Mouse (Mus musculus) CH12F3 (cell line): ENCODE data around the gene Rac2.

ENCODE experiments used
- in situ Hi-C: fragments of 300-500 bp; cut with MboI; formaldehyde crosslinking; loops from 2 replicates; pipeline ENCODE4 v1.14.3; 2020; ENCODE audit warnings: low sequenced_read_pairs

Rac2 gene

DNA sequence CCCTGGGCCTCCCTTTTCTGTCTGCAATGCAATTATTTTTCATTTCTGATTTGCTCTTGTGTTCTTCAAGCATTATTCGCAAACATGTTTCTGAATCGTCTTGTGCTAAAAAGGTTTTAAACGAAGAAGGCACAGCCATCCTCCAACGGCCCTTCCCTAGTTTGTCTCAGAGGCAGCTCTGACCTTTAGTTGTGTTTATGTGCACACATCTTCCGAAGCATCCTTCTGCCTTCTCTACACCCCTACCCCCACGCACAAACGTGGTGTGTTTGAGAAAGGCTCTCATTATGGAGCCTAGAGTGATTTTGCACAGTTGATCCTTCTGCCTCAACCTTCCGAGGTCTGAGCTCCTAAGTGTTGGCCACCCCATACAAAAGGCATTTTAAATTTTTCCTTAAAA is 23.9 kb downstream of the Rac2 start:
- in situ Hi-C loops: loop anchor here (25.0 kb wide), 1 partner anchor 361 kb away; no protein-coding TSS in a partner anchor

DNA sequence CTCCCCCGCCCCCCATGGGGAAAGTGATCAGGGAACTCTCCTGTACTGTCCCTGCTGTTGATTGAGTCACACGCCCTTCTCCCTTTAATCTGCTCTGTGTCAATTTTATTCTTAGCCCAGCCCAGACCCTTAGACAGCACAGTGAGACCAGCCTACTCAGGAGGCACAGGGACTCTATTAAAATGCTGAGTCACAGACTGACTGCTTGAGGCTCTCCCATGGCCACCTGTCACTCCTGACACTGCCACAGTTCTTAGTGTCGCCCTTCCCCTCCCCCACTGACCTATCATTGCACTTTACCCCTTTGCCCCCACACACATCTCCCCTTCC is 24.3 kb downstream of the Rac2 start:
- in situ Hi-C loops: loop anchor here (25.0 kb wide), 1 partner anchor 361 kb away; no protein-coding TSS in a partner anchor

DNA sequence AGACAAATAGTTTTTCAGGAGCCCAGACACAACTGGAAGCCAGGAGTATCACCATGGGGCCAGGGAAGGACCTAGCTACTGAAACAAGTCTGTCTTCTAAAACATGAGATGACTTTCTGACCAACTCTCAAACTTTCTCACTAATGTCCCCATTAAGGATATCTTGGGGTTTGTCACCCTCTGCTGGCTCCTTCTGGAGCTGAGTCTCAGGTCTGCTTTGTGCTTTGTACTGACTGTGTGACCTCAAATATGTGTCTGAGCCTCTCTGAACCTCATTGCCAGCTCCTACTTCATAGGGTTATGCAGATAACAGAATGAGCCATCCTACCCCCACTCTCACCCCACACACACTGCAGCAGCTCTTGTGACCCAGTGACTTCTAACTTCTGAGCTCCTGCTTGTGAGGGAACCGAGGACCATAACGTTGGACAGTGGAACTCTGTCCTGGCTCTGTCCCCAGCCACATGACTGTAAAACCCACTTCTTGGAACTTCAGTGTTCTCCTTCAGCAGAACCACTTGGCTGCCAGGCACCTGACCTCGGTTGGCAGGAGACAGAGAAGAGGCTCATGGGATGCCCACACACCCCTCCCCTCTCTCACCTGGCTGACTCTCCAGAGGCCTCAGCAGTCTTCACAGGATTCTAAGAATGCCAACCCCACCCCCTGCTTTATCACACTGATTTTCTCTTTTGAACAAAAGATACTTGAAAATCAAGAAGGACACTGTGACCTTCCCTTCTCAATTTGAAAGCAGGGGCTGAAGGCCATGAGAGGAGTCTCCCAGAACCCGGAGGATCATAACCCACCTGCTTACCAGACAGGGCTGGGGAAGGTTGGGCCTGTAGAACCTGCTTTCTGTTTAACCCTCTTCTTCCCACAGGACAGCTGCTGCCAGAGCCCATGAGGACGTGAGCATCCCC is 24.9 kb downstream of the Rac2 start:
- in situ Hi-C loops: loop anchor here (25.0 kb wide), 1 partner anchor 360 kb away; no protein-coding TSS in a partner anchor

DNA sequence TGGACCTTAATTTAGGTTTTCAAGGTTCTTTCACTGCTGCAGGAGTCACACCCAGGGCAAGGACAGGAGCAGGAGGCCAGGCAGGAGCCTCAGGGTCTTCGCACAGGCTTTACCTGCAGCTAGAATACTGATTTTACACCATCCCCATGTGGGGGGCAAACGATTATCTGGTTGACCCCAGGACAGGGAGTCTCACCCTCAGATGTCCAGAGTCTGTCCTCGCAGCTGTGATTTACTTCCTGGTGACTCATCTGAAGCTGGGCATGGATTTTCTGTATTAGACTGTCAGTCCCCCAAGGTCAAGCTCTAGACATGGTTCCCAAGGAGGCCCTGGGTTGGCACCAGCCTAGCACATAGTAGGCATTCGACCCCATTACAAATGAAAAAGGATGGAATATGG is 26.5 kb downstream of the Rac2 start:
- in situ Hi-C loops: loop anchor here (25.0 kb wide), 1 partner anchor 359 kb away; no protein-coding TSS in a partner anchor

DNA sequence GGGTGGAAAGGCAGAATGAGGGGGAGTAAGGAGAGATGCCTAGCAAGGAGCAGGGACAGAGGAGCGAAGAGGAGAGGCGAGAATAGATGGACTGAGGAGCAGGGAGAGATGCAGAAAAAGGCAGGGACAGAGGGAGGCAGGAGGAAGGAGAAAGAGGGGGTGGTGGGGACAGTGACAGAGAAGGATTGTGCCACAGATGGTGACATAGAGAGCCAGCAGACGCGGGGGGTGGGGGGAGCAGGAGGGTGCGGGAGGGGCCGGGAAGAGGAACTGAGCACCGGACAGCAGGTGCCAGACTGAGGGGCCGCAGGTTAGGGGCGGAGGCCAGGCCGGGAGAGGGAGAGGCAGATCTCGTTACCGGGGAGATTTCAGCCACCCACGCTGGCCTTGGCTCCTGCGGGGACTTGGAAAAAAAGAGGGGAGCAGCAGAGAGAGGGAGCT is 28.0 kb downstream of the Rac2 start, which contains the start of gene Sstr3:
Gene Sstr3, minus strand, starts transcription at position 125 of the 441 bp plus-strand sequence.
- in situ Hi-C loops: loop anchor here (25.0 kb wide), 1 partner anchor 357 kb away; no protein-coding TSS in a partner anchor

DNA sequence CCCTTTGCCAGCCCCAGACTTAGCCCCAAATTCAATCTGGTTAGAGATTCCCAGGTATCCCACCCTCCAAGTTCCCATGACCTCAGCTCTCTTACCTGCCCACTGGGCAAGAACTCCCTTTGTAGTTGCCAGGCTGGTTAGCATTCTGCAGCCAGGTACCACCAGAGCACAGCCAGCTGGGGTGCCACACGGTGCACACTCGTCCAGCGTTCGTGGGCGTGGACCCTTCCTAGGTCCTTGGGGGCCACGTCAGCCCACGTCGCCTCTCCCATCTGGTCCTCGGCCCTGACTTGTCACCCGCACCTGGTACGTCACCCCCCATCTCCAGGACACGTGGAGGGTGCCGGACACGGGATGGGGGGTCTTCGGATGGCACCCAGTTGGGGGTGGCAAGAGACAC is 28.5 kb downstream of the Rac2 start:
- in situ Hi-C loops: loop anchor here (25.0 kb wide), 1 partner anchor 357 kb away; no protein-coding TSS in a partner anchor

DNA sequence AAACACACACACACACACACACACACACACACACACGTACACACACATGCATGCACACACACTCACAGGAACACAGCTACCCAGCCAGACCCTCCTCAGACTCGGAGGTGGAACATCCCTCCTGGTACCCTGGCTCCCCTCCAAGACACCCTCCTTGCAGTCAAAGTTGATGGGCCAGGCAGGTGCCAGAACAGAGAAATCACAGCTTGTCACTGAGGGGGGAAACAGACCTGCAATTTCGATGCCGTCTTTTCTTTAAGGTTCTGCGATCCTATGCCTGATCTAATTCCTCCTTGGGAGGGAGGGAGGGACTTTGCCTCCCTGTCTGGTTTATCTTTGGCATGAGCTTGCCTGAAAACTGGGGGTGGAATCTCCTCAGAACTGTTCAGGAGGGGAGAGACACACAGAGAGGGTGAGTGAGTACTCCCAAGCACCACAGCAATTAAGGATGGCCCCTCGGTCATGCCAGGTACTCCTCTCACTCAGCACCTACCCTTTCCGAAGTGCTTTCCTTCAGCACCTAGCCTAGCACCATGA is 29.7 kb downstream of the Rac2 start:
- in situ Hi-C loops: loop anchor here (25.0 kb wide), 1 partner anchor 356 kb away; no protein-coding TSS in a partner anchor

DNA sequence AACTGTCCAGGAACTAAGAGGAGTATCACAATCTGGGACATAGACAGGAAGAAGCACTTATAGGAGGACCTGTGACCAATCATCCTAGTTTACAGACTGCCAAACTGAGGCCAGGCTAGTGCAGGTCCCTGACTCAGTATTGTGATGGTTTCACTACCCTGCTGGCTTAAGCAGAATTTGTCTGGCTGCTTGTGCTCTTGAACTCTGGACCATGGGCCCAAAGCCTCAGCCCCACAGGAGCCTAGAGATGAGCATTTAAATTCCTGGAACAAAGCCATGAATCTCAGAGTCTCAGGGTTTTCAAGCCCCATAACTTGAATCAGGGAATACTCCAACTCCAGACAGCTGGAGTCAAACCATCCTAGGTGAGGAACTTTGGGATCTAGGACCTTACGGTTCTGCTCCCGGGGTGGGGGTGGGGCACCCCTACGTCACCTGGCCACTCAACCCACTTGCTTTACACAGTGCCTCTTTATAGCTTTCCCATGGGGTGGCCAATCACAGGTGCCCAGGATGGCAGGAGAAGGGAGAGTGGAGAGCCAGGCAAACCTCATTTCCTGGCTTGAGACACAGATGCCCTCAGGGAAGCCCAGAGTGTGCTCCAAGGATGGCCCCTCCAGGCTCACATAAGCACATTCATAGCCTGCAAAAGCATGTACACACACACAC is 30.4 kb downstream of the Rac2 start:
- in situ Hi-C loops: loop anchor here (25.0 kb wide), 1 partner anchor 355 kb away; no protein-coding TSS in a partner anchor

DNA sequence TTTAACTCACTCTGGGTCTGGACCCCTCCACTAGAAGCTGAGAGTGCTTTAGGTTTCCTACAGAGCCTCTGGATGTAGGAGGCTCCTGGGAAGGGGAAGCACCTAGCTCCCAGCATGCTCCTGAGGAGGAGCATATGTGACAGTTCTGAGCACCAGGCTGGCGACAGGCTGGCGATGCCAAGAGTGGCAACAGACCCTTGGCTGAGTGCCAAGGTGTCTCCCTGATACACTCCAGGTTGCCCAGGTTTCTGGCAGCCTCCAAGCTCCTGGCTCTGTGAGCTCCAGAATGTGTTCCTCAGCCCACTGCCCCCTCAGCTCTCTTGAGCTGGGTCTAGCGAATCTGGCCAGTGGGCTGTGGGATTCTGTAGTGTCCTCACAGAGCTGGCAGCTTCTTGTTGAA is 31.0 kb downstream of the Rac2 start:
- in situ Hi-C loops: loop anchor here (25.0 kb wide), 1 partner anchor 354 kb away; no protein-coding TSS in a partner anchor

DNA sequence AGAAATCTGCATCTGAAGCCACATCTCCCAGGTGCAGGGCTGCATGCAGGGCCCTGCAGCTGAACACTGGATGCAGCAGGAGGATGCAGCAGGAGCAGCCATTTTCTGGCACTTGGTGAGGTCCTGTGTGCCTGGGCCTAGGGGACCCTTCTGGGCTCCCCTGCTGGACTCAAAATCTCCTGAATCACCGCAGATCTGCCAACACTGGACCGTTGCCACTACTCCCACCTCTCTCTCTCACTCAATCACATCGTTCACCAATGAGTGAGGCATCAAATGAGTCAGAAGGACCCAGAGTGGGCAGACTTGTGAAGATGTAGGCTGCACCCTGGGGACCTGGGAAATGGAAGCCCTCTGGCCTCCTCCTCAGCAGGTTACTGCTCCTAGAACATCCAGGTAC is 31.5 kb downstream of the Rac2 start:
- in situ Hi-C loops: loop anchor here (25.0 kb wide), 1 partner anchor 354 kb away; no protein-coding TSS in a partner anchor

DNA sequence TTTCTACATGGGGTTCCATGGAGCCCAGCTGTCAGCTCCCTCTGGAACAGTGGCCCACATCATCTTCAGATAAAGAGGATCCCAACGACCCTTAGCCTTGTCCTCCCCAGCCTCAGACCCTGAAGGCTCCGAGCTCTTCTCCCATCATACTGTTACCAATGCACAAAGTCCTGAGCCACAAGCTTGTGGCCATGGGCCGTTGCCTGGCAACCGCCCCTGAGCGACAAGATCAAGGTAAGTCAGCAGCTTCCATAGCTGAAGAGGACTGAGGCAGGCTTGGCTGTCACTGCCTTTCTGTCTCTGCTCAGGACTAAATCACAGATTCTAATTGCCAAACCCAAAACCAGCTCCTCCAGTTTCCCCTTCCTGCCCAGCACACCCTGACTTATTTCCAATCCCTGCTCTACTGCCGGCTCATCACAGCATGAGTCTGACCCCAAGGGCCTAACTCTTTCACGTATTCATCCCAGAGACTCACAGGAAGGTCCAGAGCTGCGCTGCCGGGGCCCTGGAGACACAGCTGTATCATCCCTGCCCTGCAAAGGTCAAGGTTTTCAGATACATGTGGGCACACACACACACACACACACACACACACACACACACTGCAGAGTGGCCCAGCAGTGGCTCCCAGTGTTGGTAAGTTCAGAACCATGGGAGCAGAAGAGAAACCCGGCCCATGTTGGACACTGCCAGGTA is 36.7 kb downstream of the Rac2 start:
- in situ Hi-C loops: loop anchor here (5.0 to 25.0 kb wide), 2 partner anchors 89 to 349 kb away; no protein-coding TSS in a partner anchor

DNA sequence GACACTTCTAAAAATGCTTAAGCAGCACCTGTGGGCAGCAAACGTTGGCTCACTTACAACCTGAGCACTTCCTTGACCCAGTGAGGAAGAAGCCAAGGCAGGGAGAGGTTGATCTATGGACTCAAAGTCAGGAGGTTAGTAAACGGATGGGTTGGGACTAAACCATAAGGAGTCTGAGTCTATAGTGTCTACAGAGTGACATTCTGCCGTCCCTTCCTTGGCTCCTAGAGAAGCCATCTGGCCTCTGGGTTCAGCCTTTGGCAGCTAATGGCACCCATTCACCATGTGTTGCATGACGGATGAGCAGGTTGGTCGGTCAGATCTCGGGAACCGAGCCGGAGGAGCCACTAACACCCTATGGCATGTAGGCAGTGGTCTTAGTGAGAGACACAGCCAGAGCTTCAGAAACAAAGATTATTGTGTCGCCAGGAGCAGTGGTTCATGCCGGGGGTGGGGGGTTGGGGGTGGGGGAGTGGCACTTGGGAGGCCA is 39.2 kb downstream of the Rac2 start:
- in situ Hi-C loops: loop anchor here (25.0 kb wide), 1 partner anchor 346 kb away; no protein-coding TSS in a partner anchor

DNA sequence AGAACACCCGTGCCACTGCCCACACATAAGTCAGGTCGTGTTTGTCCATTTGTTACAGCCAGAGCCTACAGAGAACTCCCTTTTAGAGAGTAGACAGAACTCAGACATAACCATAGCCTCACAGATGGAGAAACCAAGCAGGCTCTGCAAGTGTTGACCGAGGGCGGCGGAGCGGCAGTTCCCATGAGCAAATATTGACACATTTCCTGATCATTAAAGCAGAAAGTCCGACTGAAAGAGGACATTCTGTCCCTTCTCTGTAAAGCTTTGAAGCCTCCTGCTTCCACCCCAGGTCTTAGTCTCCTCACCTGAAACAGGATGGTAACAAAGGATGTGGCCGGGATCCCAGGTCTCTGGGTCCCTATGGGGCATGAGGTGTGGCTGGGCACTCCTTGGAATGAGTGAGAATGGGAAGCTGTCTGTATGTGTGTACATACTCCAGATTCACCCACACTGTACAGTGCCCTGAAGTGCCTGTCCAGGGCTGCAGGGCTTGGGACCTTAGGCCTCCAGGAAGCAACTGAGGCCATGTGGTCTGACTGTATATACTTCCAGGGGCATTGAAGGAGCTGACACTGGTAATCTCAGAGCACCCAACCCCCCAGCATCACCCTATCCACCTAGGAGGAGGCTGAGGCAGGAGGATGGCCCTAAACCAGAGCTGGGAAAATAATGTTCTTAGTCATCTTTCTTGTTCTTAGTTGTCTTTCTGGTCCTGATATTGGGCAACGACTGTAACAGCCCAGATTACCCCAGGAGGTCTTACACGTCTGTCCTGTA is 39.8 kb downstream of the Rac2 start:
- in situ Hi-C loops: loop anchor here (25.0 kb wide), 1 partner anchor 345 kb away; no protein-coding TSS in a partner anchor

DNA sequence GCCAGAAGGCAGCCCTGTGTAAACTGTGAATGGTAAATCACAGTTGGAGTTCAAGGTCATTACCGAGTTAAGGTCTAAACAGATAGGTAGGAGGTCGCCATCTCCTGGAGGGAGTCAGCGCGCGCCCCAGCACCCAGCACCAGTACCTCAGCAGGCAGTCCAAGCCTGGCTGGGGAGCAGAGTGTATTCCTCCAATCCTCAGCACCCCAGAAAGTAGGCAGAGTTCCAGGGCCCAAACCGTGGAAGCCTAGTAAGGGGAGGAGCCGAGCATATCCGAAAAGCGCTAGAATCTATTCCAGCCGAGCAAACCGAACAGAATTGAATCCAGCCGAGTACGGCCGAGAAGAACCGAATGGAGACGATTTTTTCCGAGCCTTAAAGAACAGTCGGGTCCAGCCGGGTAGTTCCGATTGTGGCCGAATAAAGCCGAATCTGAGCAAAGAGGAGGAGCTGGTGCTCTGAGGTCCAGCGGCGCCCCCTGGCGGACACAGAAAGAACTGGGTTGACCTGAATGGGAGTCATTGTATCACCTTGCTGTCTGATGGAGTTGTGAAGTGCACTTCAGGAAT is 40.6 kb downstream of the Rac2 start:
- in situ Hi-C loops: loop anchor here (25.0 kb wide), 1 partner anchor 345 kb away; no protein-coding TSS in a partner anchor

DNA sequence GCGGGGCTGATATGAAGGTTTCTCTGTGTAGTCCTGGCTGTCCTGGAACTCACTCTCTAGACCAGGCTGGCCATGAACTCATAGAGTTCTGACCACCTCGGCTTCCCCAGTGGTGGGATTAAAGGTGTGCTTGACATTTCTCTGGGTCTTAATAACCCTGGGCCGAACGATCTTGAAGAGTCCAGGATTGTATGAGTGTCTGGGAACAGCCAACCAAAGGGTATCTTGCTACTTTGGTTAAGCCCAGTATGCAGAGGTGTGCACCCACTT is 41.2 kb downstream of the Rac2 start:
- in situ Hi-C loops: loop anchor here (25.0 kb wide), 1 partner anchor 344 kb away; no protein-coding TSS in a partner anchor

DNA sequence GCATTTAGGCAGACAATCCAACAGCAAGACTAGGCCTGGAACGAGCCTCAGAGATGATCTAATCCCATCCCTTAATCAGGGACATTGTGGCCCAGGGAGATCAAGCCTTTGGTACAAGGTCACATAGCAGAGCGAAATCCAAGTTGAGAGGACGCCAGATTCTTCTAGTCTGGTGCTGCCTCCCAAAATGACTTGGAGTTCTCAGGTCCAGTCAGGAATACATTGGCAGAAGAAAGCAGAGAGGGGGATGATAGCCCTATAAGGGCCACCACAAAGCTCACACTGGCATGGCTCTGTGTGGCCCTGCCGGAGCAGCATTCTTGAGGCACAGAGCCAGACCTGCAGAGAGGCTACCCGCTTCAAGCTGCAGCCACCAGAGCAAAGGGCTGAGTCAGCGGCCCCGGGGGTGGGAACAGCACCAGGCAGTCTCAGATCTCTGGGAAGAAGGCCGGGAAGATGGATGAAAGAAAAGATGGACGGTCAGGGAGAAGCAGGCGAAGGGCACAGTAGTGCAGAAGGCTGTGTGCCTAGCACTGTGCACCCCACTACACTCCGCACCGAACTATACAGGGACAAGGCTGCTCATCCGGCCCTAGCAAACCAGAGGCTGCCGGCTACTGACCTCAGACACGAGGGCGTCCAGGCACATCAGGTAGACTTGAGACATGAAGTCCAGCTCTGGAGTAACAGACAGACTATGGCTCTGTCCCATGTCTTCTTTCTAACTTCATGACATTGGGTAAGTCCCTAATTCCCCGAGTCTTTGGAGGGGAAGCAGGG is 41.7 kb downstream of the Rac2 start, which contains the start of gene C1qtnf6:
Gene C1qtnf6, minus strand, starts transcription at position 746 of the 780 bp plus-strand sequence.
- in situ Hi-C loops: loop anchor here (25.0 kb wide), 1 partner anchor 344 kb away; no protein-coding TSS in a partner anchor

DNA sequence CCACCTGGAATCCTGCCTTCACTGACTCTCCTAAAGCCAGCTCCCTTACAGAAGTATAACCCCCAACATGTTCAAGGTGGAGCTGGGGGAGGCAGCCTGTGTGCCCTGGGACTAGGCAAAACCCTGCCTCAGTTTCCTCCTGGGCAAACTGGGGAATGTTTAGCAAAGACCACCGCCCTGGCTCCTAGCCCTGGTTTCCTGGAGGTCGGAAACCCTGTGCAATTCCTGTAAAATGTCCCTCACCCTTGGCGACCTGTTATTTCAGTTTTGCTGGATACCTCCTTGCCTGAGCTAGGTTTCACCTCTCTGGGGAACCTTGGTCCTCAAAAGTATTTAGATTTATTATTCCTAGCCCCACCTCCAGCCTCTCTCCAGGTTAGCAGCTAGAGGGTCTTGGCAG is 42.4 kb downstream of the Rac2 start:
- in situ Hi-C loops: loop anchor here (25.0 kb wide), 1 partner anchor 343 kb away; no protein-coding TSS in a partner anchor

DNA sequence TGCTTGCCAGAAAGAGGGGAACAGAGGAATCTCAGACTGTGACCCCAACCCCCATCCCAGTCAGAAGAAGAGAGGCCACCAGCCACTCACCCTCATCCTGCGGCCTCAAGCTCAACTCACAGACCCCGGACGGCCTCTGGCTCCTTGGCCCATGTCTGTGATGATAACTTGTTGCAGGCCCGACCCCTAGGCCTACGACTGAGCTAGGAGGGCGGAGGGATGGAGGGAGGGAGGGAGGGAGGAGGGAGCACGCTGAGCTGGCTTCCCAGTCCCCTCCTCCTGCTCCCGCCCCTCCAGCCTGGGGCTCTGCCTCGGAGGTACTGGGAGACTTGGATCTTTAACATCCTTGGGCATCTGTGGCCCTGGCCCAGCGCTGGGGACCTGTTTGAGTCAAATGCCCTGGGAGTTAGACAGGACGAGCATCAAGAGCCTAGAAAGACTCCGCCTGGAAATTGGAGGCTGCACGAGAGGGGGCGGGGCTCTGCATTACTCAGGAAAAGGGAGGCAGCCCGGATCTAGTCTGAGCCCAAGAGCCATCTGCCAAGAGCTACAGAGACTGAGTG is 43.1 kb downstream of the Rac2 start:
- in situ Hi-C loops: loop anchor here (25.0 kb wide), 1 partner anchor 342 kb away; no protein-coding TSS in a partner anchor
